8 mouse cellular contexts compared by ENCODE assay signal in the genomic region with DNA sequence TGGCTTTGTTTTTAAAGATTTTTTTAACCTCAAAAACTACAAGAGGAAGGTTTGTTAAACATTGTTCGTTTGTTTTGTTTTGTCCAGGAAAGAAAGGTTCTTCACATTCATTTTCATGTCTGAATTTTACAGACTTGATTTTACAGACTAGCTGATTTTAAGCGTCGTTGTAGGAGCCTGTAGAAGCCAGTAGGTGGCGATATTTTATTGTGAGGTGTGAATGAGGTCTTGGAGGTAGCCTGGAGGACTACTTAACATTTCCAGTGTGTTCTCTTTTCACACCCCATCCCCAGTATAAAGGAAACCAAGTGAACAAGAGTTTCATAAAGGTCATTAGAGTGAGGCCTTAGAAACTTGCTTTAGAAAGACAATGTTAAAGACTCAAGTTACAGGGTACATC. TPM values are rescaled to one million over a fixed set of nuclear protein-coding genes. Genes with fewer than 3 reads are reported as not detected.
DNase-seq lines count a peak whose midpoint lies in the region; ATAC-seq lines count a peak whose summit lies in the region.

No protein-coding gene starts in this region.

- H3K9me3 ChIP-seq in midbrain, embryonic 11.5 days (ENCODE audit: control insufficient read depth, low read length): no peaks in the 10 kb centered on the region; the same call in 1 of the 2 replicates
- no peaks in the 10 kb centered on the region for H3K9me3 ChIP-seq in midbrain, embryonic 10.5 days (replicated peaks)

- no peak overlapping the region for H3K9ac ChIP-seq in midbrain, embryonic 11.5 days (ENCODE audit: low read length)

- peaks cover 17% of the 10 kb centered on the region for H3K27me3 ChIP-seq in midbrain, embryonic 11.5 days (ENCODE audit: control insufficient read depth, insufficient read depth, low read length)
- peaks cover 33% of the 10 kb centered on the region for H3K27me3 ChIP-seq in midbrain, embryonic 10.5 days (ENCODE audit: low read depth, poor library complexity, severe bottlenecking)

- H3K4me2 ChIP-seq in midbrain, embryonic 11.5 days: no peak overlapping the region

- H3K4me3 ChIP-seq in midbrain, embryonic 11.5 days (ENCODE audit: low read depth, low read length): no peak overlapping the region
- no peak overlapping the region for H3K4me3 ChIP-seq in midbrain, embryonic 10.5 days

- H3K27ac ChIP-seq in midbrain, embryonic 11.5 days (ENCODE audit: low read depth, low read length): no peak overlapping the region
- H3K27ac ChIP-seq in midbrain, embryonic 10.5 days (replicated peaks): no peak overlapping the region

- intact Hi-C loops in left cerebral cortex, postnatal 14 days (cut with DNase I): loop anchor here (2.0 to 5.0 kb wide), 2 partner anchors 105 to 176 kb away; no protein-coding TSS in a partner anchor

- no peak for DNase-seq in frontal cortex, postnatal 25 days (ENCODE audit: low spot score in 2 of 2)
- peak; percentile 91 for DNase-seq in midbrain, embryonic 11.5 days (ENCODE audit: low spot score, missing footprints)
- no peak for DNase-seq in midbrain, embryonic 10.5 days (ENCODE audit: low spot score)
- DNase-seq in left cerebral cortex, postnatal 14 days (ENCODE audit: low spot score in 2 of 2): peak; percentile 52 to 67
- no peak for DNase-seq in natural killer cell, adult 2 months (ENCODE audit: low spot score in 2 of 2)
- no peak for DNase-seq in spleen, postnatal 4 days (ENCODE audit: low spot score in 2 of 2)

- ATAC-seq in frontal cortex, adult (ENCODE audit: low TSS enrichment): peak; percentile 86
- no peak for ATAC-seq in midbrain, embryonic 11.5 days (ENCODE audit: low FRiP score)
- peak; percentile 71; the same call in 1 of the 2 replicates for ATAC-seq in common myeloid progenitor, adult 5-6 weeks (replicated peaks; ENCODE audit: low read depth, poor library complexity, severe bottlenecking)

- 2% methylated on average over 4 of the region's 4 CpGs for WGBS in midbrain, embryonic 11.5 days
- 3% methylated on average over 4 of the region's 4 CpGs for WGBS in midbrain, embryonic 10.5 days

- no peaks in the 10 kb centered on the region for H3K36me3 ChIP-seq in midbrain, embryonic 11.5 days (ENCODE audit: control insufficient read depth, insufficient read depth, low read length)
- H3K36me3 ChIP-seq in midbrain, embryonic 10.5 days: no peaks in the 10 kb centered on the region

- no peaks in the 10 kb centered on the region for H3K4me1 ChIP-seq in midbrain, embryonic 11.5 days (ENCODE audit: control insufficient read depth, insufficient read depth, low read length)
- H3K4me1 ChIP-seq in midbrain, embryonic 10.5 days: peaks cover 10% of the 10 kb centered on the region

RNA-seq across cellular contexts. Expression of gene Rbm46, which starts 1.0 kb away (rescaled TPM):
- 4.5 and 6.0 TPM in 2 replicates for polyA plus RNA-seq in midbrain, embryonic 11.5 days (2014; fragmentation: Nextera tagmentation; extraction: Ambion mirVana)
- polyA plus RNA-seq in midbrain, embryonic 10.5 days (2016; fragmentation: Nextera tagmentation; extraction: Ambion mirVana): 2.7 and 3.5 TPM in 2 replicates
- not detected in 2 replicates for total RNA-seq in common myeloid progenitor, adult 5-6 weeks (2017)
- under 1 TPM; 0.57 to 0.61 TPM for total RNA-seq in left cerebral cortex, postnatal 14 days (2021)

RNA-seq across cellular contexts. Expression of gene Lrat, which starts 26.5 kb away (rescaled TPM):
- 0.05 and 0.07 TPM in 2 replicates for polyA plus RNA-seq in midbrain, embryonic 11.5 days (2014; fragmentation: Nextera tagmentation; extraction: Ambion mirVana)
- polyA plus RNA-seq in midbrain, embryonic 10.5 days (2016; fragmentation: Nextera tagmentation; extraction: Ambion mirVana): not detected in 2 replicates
- not detected in 2 replicates for total RNA-seq in common myeloid progenitor, adult 5-6 weeks (2017)
- total RNA-seq in left cerebral cortex, postnatal 14 days (2021): under 1 TPM; 0.13 to 0.15 TPM

Comparison
In these comparisons a context has a peak if more than half of its experiments do, and no peak if none do; other contexts are left out.
1. DNase-seq: peak in midbrain, embryonic 11.5 days (single experiment) and left cerebral cortex, postnatal 14 days (2 of 2); none in frontal cortex, postnatal 25 days (0 of 2), midbrain, embryonic 10.5 days (single experiment), natural killer cell, adult 2 months (0 of 2) and spleen, postnatal 4 days (0 of 2).